Mouse (Mus musculus) stomach, embryonic 14.5 days (tissue): ENCODE measurements around the gene Hunk. TPM values are rescaled to one million over a fixed set of nuclear protein-coding genes. Genes with fewer than 3 reads are reported as not detected.

ENCODE experiments used
- ATAC-seq: fragments of 200-750 bp; cut with Nextera tagmentation; 2 replicates; pipeline ENCODE4 v1.8.0; 2017; ENCODE audit warnings: low read depth, moderate TSS enrichment; ENCODE audit not compliant: insufficient number of reproducible peaks, insufficient read depth, low FRiP score
- H3K27ac ChIP-seq: fragments of 300-500 bp; sonication (generic); 2 replicates; pipeline ENCODE4 v1.5.1; 2014; ENCODE audit warnings: mild to moderate bottlenecking, low read length, moderate library complexity, mixed read lengths
- H3K27me3 ChIP-seq: fragments of 300-500 bp; sonication (generic); 2 replicates; pipeline ENCODE4 v1.6.1; 2014; ENCODE audit warnings: low read length, control low read depth, mixed read lengths; ENCODE audit not compliant: control insufficient read depth, insufficient read depth
- H3K36me3 ChIP-seq: fragments of 300-500 bp; sonication (generic); 2 replicates; pipeline ENCODE4 v1.6.1; 2014; ENCODE audit warnings: mild to moderate bottlenecking, control low read depth, low read length, moderate library complexity, mixed read lengths; ENCODE audit not compliant: control insufficient read depth, insufficient read depth
- H3K4me1 ChIP-seq: fragments of 300-500 bp; sonication (generic); 2 replicates; pipeline ENCODE4 v1.6.1; 2014; ENCODE audit warnings: low read length, control low read depth, mixed read lengths; ENCODE audit not compliant: control insufficient read depth, insufficient read depth
- H3K4me2 ChIP-seq: fragments of 300-500 bp; sonication (generic); replicated peaks from 2 replicates; pipeline ENCODE4 v1.6.1; 2014; ENCODE audit warnings: low read depth, low read length, control low read depth
- H3K4me3 ChIP-seq: fragments of 300-500 bp; sonication (generic); 2 replicates; pipeline ENCODE4 v1.5.1; 2014; ENCODE audit warnings: low read depth, low read length, control low read depth
- H3K9ac ChIP-seq: fragments of 300-500 bp; sonication (generic); replicated peaks from 2 replicates; pipeline ENCODE4 v1.6.1; 2014; ENCODE audit warnings: low read depth, mild to moderate bottlenecking, control low read depth, low read length, moderate library complexity, mixed read lengths
- H3K9me3 ChIP-seq: fragments of 300-500 bp; sonication (generic); 2 replicates; pipeline ENCODE4 v1.6.1; 2016; ENCODE audit warnings: low read depth, low read length, control low read depth; ENCODE audit not compliant: control insufficient read depth
- WGBS: fragments of 180-500 bp; shearing (Covaris S2); extraction: QIAGEN DNeasy Blood & Tissue Kit; methylation state at CpG from one replicate; pipeline ENCODE4 v1.1.7; 2014; 5-methylcytosine and 5-hydroxymethylcytosine counted together
- polyA plus RNA-seq: library from polyadenylated mRNA; unstranded; fragments of >200 nt; fragmentation: Nextera tagmentation; extraction: Ambion mirVana; gene quantifications from 2 replicates; pipeline ENCODE4 v1.2.1, GENCODE M21; 2014

Gene Hunk
- polyA plus RNA-seq, 1 experiment from 2014 or later: 11.7 TPM

DNA sequence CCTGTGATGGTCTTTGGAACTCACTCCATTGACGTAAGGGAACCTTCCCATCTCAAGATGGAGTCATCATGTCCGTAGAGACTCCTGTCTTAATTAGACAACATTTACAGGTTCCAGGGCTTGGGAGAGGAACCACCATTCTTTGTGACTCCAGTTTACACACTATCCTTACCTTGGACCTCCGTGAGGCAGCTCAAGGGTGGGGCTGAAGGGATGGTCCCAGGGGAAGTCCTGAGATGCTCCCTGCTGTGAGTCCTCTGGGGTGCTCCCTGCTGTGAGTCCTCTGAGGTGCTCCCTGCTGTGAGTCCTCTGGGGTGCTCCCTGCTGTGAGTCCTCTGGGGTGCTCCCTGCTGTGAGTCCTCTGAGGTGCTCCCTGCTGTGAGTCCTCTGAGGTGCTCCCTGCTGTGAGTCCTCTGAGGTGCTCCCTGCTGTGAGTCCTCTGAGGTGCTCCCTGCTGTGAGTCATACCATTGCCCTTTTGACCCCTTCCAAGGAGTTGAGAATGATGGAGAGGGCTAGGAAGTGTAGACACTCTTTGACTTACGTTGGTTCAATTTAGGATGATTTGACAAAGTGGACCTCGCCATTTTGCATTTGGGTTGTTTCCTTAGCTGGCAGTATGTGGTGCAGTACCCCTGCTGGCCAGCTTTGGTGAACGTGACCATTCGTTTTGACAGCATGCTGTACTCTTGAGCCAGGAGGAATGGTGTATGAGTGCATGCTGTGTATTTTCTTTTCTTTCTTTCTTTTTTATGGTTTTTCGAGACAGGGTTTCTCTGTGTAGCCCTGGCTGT, 42.2 kb downstream of the Hunk start:
- no peak overlapping the region for H3K27ac ChIP-seq
- H3K9me3 ChIP-seq: no peaks in the 10 kb centered on the region
- no peak overlapping the region for H3K9ac ChIP-seq
- H3K4me1 ChIP-seq: peaks cover 18% of the 10 kb centered on the region
- H3K4me2 ChIP-seq: no peak overlapping the region
- no peaks in the 10 kb centered on the region for H3K36me3 ChIP-seq
- ATAC-seq: no peak
- no peaks in the 10 kb centered on the region for H3K27me3 ChIP-seq
- H3K4me3 ChIP-seq: no peak overlapping the region
- WGBS: 93% methylated on average over 8 of the region's 8 CpGs

DNA sequence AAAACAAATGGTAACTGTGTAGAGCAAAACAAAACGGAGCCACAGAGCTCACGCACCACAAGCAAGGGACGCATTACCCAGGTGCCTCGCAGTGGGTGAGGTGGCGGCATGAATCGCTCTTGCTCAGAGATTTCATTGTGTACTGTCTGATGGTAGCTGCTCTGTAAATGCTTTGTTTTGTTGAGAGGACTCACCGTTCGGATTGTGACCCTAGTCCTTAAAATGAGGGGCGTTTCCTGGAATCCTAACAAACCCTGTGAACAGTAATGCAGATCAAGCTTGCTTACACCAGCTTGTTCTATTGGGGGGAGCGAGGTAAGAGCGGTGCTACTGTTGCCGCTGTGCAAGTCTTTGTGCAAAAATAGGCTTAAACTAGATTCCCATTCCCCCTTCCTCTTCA, 47.7 kb downstream of the Hunk start:
- no peaks in the 10 kb centered on the region for H3K4me1 ChIP-seq
- H3K27ac ChIP-seq: no peak overlapping the region
- ATAC-seq: no peak
- no peaks in the 10 kb centered on the region for H3K27me3 ChIP-seq
- WGBS: 95% methylated on average over 12 of the region's 12 CpGs
- no peak overlapping the region for H3K9ac ChIP-seq
- no peak overlapping the region for H3K4me2 ChIP-seq
- peaks cover 5% of the 10 kb centered on the region; the same call in 1 of the 2 replicates for H3K36me3 ChIP-seq
- H3K9me3 ChIP-seq: no peaks in the 10 kb centered on the region
- H3K4me3 ChIP-seq: no peak overlapping the region

DNA sequence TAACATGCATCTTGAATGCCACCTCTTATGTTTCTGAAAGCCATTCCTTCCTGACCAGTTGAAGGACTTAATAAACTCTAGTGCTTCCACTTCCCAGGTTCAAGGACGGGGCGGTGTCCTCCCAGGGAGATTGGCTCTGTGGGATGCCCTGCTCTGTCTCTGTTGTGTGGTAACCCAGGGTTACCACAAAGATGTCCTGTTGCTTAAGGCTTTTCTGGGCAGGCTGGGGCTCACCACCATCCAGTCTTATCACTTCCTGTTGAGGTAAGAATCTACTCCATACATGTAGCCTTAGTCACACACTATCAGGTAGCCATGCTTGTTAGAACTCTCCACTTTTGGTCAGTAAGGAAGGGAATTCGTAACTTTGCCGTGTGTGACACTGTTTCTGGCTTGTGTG, 49.4 kb downstream of the Hunk start:
- H3K4me2 ChIP-seq: no peak overlapping the region
- H3K27me3 ChIP-seq: no peaks in the 10 kb centered on the region
- ATAC-seq: no peak
- no peaks in the 10 kb centered on the region for H3K4me1 ChIP-seq
- 72% methylated on average over 4 of the region's 4 CpGs for WGBS
- no peak overlapping the region for H3K4me3 ChIP-seq
- no peak overlapping the region for H3K27ac ChIP-seq
- H3K9me3 ChIP-seq: no peaks in the 10 kb centered on the region
- H3K36me3 ChIP-seq: peaks cover 5% of the 10 kb centered on the region; the same call in 1 of the 2 replicates
- no peak overlapping the region for H3K9ac ChIP-seq

DNA sequence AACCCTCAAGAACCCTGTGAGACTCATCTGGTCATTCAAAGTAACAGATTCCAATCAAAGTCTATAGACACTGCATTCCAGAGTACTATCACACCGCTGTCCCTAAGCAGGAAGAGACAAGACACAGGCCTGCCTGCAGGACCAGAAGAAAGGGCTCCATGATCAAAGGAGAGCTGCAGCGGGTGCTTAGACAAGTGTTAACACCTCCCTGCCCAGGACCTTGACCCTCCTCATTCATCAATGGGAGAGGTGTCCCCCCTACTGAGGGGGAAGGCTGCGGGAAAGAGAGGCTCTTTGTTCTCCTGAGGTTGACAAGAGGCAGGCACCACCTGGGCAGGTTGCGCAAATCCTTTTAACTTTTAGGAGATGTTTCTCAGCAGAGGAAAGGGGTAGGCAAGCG, 51.5 kb downstream of the Hunk start:
- no peaks in the 10 kb centered on the region for H3K9me3 ChIP-seq
- ATAC-seq: 0 out of 2 replicates have a peak, but pooled peaks have one; percentile 10
- WGBS: 39% methylated on average over 5 of the region's 5 CpGs

DNA sequence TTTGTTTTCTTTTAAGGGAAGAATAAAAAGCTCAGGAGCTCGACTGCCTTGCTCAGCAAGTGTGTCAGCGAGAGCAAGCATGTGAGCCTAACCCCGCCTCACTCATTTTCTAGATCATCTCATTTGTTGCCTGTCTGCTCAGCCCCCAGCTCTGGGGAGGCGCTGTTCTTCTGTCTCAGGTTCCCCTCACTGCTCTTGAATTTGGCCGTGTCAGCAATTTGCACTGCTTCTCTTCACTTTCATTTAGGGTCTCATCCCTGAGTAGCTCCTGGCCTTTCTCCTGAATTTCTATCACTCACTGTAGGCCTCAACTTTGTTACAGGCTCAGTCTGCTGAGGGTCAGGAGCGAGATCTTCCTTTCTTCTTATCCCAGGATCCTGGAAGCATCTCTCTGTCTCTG, 53.7 kb downstream of the Hunk start:
- H3K27me3 ChIP-seq: no peaks in the 10 kb centered on the region
- H3K36me3 ChIP-seq: no peaks in the 10 kb centered on the region
- no peaks in the 10 kb centered on the region for H3K4me1 ChIP-seq
- WGBS: 77% methylated on average over 6 of the region's 6 CpGs
- no peak overlapping the region for H3K4me2 ChIP-seq
- no peak overlapping the region for H3K9ac ChIP-seq
- H3K9me3 ChIP-seq: no peaks in the 10 kb centered on the region
- no peak overlapping the region for H3K4me3 ChIP-seq
- no peak for ATAC-seq
- H3K27ac ChIP-seq: no peak overlapping the region

More for the DNA sequence above, 51.5 kb downstream of the Hunk start:
- H3K9ac ChIP-seq: no peak overlapping the region
- no peak overlapping the region for H3K4me2 ChIP-seq
- H3K4me3 ChIP-seq: no peak overlapping the region
- no peak overlapping the region for H3K27ac ChIP-seq
- no peaks in the 10 kb centered on the region for H3K4me1 ChIP-seq
- H3K27me3 ChIP-seq: no peaks in the 10 kb centered on the region
- peaks cover 5% of the 10 kb centered on the region; the same call in 1 of the 2 replicates for H3K36me3 ChIP-seq

DNA sequence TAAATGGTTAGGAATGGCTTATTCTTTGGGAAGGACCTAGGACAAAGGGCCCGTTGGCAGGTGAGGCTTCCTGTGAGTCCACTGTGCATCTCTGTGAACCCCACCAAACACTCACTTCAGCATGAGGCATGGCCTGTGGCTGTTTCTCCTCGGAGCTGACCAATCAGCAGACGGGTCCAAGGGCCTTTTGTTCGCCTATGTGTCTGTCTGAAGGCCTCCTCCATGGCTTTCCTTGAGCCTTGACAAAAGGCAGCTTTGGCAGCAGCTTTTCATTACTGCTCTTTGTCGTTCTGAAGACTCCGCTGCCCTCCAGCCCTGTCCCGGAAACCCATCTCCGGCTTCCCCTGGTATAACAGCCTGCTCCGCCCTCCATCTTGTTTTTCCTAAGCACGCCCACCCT, 54.8 kb downstream of the Hunk start:
- no peak overlapping the region for H3K9ac ChIP-seq
- WGBS: 84% methylated on average over 10 of the region's 10 CpGs
- no peak overlapping the region for H3K4me2 ChIP-seq
- no peak for ATAC-seq
- H3K4me3 ChIP-seq: no peak overlapping the region
- no peak overlapping the region for H3K27ac ChIP-seq
- no peaks in the 10 kb centered on the region for H3K9me3 ChIP-seq
- H3K36me3 ChIP-seq: no peaks in the 10 kb centered on the region; the same call in 1 of the 2 replicates
- H3K27me3 ChIP-seq: no peaks in the 10 kb centered on the region
- no peaks in the 10 kb centered on the region for H3K4me1 ChIP-seq

DNA sequence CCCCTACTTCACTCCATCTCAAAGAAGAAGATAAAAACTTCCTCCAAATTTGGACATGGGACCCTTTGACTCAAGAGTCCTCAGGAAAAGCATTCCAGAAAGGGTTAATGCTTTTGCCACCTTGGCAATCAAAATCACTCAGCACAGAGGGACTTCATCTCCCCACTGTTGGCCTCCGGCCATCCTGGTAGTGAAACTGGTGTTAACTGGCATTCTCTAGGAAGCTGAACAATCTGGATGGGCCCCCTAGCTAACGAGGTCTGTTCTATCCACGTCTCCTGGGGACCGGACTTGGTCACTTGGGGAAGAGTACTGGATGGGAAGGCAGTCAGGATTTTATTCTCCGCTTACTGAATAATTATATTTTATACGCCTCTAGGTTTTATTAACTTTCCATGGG, 57.2 kb downstream of the Hunk start:
- Histone ChIP-seq H3K4me1 (no peaks in the 10 kb centered on the region), H3K4me3 (no peak overlapping the region), H3K9me3 (no peaks in the 10 kb centered on the region), H3K4me2 (no peak overlapping the region), H3K36me3 (no peaks in the 10 kb centered on the region; the same call in 1 of the 2 replicates), H3K9ac (no peak overlapping the region), H3K27ac (no peak overlapping the region), H3K27me3 (no peaks in the 10 kb centered on the region)
- WGBS: 84% methylated on average over 6 of the region's 6 CpGs
- no peak for ATAC-seq

DNA sequence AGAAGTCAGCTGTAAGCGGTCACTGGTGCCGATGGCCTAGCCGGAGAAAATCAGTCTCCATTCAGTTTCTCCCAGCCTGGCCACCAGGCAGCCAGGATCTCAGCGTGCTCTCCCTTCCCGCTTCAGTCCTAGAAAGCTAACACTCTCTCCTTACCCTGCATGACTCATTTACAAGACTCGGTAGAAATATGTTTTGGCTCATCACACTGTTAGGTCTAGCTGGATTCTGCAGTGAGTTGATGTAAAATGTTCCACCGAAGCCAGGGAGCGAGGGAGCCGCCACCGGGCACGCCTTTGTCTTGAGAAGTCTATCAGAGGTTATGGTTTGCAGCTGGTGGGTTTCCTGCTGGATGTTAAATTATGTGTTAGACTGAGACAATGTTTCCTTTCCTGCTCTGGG, 67.4 kb downstream of the Hunk start:
- Histone ChIP-seq H3K4me1 (peaks cover 16% of the 10 kb centered on the region), H3K4me3 (no peak overlapping the region), H3K36me3 (peaks cover 11% of the 10 kb centered on the region; the same call in 1 of the 2 replicates), H3K9me3 (no peaks in the 10 kb centered on the region), H3K27ac (peak overlapping the region; percentile 67), H3K4me2 (no peak overlapping the region), H3K27me3 (no peaks in the 10 kb centered on the region), H3K9ac (no peak overlapping the region)
- 43% methylated on average over 11 of the region's 11 CpGs for WGBS
- ATAC-seq: peak; percentile 69; the same call in 1 of the 2 replicates
